Mouse (Mus musculus) CD4-positive, CD25-positive, alpha-beta regulatory T cell, adult 2 months (primary cell): Measurements from ENCODE around the gene Wdr35.
A peak's percentile ranks its signal among the peaks of the same experiment; 100 is the strongest.

ENCODE experiments used
- DNase-seq: peaks from one replicate; pipeline ENCODE4 v3.0.0-alpha.2; 2012; ENCODE audit warnings: low read depth, low spot score

Gene Wdr35

DNA sequence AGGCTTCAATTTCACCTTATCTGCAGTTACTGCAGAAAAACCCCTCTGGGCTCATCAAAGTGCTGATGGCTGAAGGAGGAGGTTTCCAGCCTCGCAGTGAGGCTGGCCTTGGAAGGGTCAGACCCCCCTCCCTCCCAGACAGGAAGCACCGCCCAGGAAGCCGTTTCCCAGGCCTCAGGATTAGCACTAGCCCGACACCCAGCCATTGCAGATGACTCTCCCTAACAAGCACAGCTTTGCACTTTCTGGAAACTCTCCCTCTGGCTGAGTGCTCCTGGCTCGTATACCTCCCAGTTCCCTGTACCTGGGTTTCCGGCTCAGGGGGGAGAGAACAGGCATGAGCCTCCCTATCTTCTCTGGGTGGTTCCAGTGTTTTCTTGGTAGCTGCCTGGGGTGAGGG, 77.1 kb downstream of the Wdr35 start:
- DNase-seq: no peak

DNA sequence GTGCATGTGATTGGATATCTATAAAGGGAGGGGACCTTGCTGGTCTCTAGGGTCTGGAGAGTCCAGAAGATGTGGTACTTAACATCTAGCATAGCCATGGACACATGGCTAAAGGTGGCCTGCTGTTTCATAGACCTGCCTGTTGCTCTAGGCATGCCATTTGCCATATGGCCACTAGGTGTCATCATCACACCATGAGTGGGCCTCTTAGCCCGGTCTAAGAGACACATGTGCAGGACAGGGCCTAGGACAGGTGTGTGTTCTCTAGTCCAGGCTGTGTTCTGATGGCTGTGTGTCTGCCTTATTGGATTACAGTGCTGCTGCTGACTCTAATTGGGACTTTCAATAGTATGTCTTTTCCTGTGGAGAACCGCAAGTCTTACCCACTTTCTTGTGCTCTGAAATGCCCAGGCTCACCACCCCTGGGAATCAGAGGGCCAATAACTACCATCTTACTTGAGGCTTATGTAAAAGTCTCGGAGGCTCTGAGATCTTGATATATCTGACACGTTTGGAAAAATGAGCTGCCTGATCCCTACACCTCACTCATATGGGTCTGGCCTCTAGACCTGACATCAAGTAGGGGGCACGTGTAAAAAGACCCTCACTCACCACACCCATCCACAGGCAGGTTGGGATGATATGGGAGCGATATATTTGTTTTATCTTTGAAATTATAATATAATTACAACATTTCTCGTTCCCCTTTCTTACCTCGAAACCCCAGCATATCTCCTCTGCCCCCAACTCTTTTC, 78.6 kb downstream of the Wdr35 start:
- peak; percentile 83 for DNase-seq

GRCm38 (mm10) chr12:9053345-9053744, 79.7 kb downstream of the Wdr35 start:
- DNase-seq: no peak

DNA sequence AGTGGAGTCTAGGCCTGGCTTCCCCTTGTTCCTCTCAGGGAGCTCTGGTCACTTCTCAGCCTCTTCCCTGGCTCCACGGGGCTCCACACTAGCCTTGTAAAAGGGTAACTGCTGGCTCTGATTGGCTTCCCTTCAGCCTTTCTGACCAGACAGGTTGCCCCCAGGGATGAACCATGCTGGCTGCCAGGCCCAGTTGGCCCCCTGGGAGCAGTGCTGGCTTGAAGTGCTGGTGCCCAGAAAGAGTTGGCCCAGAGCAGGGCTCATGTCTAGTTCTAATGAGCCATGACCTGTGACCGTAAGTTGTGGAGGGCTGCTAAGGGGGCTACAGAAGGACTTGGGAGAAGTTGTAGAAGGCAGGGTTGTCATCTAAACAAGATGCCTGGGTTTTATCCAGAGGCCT, 80.3 kb downstream of the Wdr35 start:
- DNase-seq: no peak

DNA sequence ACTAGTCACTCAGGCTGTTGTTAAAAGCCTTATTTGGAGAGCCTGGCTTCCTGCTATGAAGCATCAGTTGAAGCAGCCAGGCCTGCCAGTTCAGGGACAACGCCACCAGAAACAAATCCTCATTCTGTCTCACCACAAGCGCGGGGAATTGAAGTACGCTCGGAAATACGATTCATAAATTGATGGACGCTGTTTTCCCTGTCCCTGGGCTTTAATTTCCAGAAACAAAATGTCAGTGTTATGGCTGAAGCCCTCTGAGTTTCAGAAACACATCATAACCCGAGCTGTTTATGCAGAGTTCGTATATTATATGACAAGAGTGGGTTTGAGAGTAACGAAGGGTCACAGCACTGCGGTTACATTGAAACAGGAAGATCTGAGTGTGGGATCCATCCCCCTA, 81.6 kb downstream of the Wdr35 start:
- no peak for DNase-seq

GRCm38 (mm10) chr12:9059502-9059901, 85.8 kb downstream of the Wdr35 start:
- DNase-seq: no peak

DNA sequence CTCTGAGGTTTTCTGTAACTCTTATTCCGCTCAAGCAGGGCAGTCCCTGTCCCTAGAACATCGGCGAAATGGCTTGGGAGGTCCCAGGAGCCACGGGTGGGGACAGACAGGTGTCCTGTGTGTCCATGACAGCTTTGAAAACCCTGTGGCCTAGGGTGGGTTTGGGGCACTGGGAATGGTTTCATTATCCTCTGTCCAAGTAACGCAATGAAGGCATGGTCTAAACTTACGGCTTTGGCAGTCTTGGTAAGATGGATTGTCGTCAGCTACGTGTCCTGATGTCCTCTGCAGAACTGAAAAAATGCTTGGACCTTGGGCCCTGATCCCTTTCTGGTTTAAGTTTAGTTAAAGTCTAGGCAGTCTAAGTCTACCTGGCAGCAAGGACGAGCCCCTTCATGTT, 86.3 kb downstream of the Wdr35 start:
- DNase-seq: no peak

DNA sequence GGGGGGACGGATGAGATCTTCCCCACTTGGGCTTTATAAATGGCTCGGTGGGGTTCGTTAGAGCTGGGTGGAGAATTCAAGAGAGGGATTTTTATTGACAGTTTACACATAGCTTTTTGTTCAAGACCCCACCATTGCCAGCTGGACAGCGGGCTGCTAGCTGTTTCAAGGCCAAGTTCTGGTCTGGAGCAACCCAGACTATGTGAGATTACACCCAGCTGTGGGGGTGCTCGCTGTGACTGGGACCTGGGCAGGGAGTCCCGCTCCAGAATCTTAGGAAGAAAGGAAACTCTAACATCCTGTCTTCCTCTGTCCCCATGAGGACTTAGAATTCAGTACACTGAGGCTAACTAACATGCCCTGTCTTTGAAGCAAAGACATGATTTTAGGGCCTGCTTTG, 89.9 kb downstream of the Wdr35 start:
- no peak for DNase-seq

DNA sequence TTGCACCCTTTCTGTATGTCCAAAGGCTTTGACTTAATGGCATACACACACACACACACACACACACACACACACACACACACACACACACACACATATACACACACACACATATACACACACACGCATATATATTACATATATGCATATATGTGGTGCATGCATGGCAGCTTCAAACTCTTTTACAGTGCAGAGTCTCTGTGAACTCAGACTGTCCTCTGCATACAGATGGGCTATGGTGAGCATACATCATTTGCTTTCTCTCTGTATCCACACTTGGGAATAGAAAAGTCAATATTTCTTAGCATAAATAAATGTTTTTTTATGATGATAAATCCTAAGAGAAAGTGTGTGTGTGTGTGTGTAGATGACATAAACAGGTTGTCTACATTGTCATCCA, 97.4 kb downstream of the Wdr35 start:
- DNase-seq: no peak

DNA sequence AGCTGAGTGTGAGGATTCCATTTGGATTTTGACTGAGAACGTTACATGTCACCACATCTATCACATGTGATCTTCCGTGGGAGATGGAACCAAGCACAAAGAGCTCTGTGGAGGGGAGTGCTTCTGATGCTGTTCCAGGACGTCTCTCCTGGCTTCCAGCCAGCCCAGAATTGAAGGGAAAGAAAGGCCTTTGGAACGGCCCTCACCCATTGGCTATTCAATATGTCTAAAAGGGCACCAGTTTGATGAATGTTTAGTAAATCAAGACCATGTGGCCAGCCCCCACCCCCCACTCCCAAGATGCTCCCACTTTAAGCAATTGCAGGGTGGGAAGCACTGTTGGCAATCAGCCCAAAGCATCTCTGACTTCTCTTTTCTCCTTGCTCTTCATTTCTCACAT, 97.8 kb downstream of the Wdr35 start:
- DNase-seq: no peak

DNA sequence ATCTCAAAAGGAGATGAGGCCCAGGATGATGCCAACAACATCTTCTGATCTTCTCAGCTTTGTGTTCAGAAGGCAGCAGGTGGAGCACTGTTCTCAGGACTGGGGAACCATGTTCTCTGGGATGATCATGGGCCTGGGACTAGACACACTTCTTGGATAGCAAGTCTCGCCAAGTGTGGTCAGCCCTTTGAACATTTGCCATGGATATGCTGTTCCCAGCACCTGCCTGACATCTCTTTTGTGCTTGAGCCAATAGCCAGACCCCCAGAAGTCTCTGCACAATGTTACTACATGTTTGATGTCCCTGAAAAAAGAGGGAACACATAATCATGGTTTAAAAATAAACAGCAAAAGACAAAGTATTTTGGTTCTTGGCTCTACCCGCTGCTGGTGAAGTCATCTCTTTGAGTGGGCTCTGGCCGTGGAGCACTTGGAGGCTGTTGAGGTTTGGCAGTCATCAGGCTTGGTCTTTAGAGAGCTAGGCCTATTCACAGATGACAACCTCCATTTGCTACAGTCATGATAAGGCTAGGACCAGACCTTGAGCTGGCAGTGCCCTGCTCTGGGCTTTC, 103.9 kb downstream of the Wdr35 start:
- DNase-seq: no peak
